Mouse (Mus musculus) neural tube, embryonic 11.5 days (tissue): Measurements from ENCODE around the gene Fstl4. TPM values are rescaled to one million over a fixed set of nuclear protein-coding genes. Genes with fewer than 3 reads are reported as not detected.

Source experiments
- ATAC-seq: fragments of 200-750 bp; cut with Nextera tagmentation; 2 replicates; pipeline ENCODE4 v1.8.0; 2017; ENCODE audit warnings: moderate number of reproducible peaks, mild to moderate bottlenecking, moderate TSS enrichment, moderate library complexity; ENCODE audit not compliant: insufficient read depth, low FRiP score, low TSS enrichment
- DNase-seq: peaks from one replicate; pipeline ENCODE4 v3.0.0-alpha.2; 2015; ENCODE audit warnings: low spot score
- H3K27ac ChIP-seq: fragments of 300-500 bp; sonication (generic); 2 replicates; pipeline ENCODE4 v1.5.1; 2014; ENCODE audit warnings: low read depth, mild to moderate bottlenecking, low read length
- H3K27me3 ChIP-seq: fragments of 300-500 bp; sonication (generic); 2 replicates; pipeline ENCODE4 v1.6.1; 2014; ENCODE audit warnings: mild to moderate bottlenecking, low read length, mixed read lengths; ENCODE audit not compliant: control insufficient read depth, insufficient read depth
- H3K36me3 ChIP-seq: fragments of 300-500 bp; sonication (generic); 2 replicates; pipeline ENCODE4 v1.6.1; 2014; ENCODE audit warnings: mild to moderate bottlenecking, low read length, moderate library complexity, mixed read lengths; ENCODE audit not compliant: control insufficient read depth, insufficient read depth
- H3K4me1 ChIP-seq: fragments of 300-500 bp; sonication (generic); 2 replicates; pipeline ENCODE4 v1.6.1; 2014; ENCODE audit warnings: low read length, mixed read lengths; ENCODE audit not compliant: control insufficient read depth, insufficient read depth
- H3K4me2 ChIP-seq: fragments of 300-500 bp; sonication (generic); 2 replicates; pipeline ENCODE4 v1.6.1; 2014; ENCODE audit warnings: low read depth, mild to moderate bottlenecking, moderate library complexity
- H3K4me3 ChIP-seq: fragments of 300-500 bp; sonication (generic); 2 replicates; pipeline ENCODE4 v1.5.1; 2014; ENCODE audit warnings: low read depth, low read length
- H3K9ac ChIP-seq: fragments of 300-500 bp; sonication (generic); 2 replicates; pipeline ENCODE4 v1.6.1; 2014; ENCODE audit warnings: mild to moderate bottlenecking, low read length
- H3K9me3 ChIP-seq: fragments of 300-500 bp; sonication (generic); 2 replicates; pipeline ENCODE4 v1.6.1; 2016; ENCODE audit warnings: low read length; ENCODE audit not compliant: control insufficient read depth
- WGBS: fragments of 180-500 bp; shearing (Covaris S2); extraction: QIAGEN DNeasy Blood & Tissue Kit; methylation state at CpG from one replicate; pipeline ENCODE4 v1.1.7; 2014; 5-methylcytosine and 5-hydroxymethylcytosine counted together
- polyA plus RNA-seq: library from polyadenylated mRNA; unstranded; fragments of >200 nt; fragmentation: Nextera tagmentation; extraction: Ambion mirVana; gene quantifications from 2 replicates; pipeline ENCODE4 v1.2.1, GENCODE M21; 2014

Fstl4 gene
- polyA plus RNA-seq, 1 experiment from 2014 or later, result 3.5 TPM

DNA sequence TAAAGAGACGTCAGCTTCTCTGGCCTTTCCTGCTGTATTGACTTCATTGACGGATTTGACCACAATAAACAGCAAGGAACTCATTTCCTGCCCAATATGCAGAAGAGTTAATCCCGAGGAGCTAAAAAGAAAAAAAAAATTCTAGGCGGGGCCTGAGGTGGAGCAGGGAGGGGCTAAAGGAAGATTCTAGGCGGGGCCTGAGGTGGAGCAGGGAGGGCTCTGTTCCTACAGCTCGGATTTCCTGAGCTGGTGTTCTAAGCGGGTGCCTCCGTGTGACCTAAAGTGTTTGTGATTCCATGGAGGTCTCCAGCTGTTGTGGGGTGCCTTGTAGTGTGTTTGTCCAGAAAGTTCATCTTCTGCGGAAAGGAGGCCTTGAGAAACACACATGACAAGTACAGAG is 25.2 kb upstream of the Fstl4 start:
- WGBS, result 22% methylated on average over 9 of the region's 9 CpGs
- no peak overlapping the region for H3K4me2 ChIP-seq
- no peak overlapping the region for H3K27ac ChIP-seq
- H3K27me3 ChIP-seq, result no peaks in the 10 kb centered on the region
- H3K4me1 ChIP-seq, result no peaks in the 10 kb centered on the region
- no peak for ATAC-seq
- no peak overlapping the region for H3K4me3 ChIP-seq
- H3K9ac ChIP-seq, result no peak overlapping the region
- no peaks in the 10 kb centered on the region for H3K9me3 ChIP-seq
- no peaks in the 10 kb centered on the region for H3K36me3 ChIP-seq
- no peak for DNase-seq

DNA sequence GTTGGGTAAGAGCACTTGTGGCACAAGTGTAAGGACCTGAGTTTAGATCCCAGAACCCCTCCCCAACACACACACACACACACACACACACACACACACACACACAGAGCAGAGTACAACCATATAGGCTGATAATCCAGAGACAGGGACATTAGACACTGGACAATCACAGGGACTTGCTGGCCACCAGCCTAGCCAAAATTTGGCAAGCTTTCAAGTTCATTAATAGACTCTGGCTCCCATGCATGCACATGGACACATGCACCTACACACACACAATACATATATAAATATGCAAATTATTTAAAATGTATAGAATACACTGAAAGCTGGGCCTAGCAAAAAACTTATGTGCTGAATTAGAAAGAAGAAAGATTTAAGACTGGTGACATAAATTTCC is 24.0 kb upstream of the Fstl4 start:
- no peak for DNase-seq
- Histone ChIP-seq H3K27me3 (no peaks in the 10 kb centered on the region), H3K4me2 (no peak overlapping the region), H3K27ac (no peak overlapping the region), H3K4me1 (no peaks in the 10 kb centered on the region), H3K9ac (no peak overlapping the region), H3K4me3 (no peak overlapping the region), H3K9me3 (no peaks in the 10 kb centered on the region), H3K36me3 (no peaks in the 10 kb centered on the region)
- ATAC-seq, result no peak

DNA sequence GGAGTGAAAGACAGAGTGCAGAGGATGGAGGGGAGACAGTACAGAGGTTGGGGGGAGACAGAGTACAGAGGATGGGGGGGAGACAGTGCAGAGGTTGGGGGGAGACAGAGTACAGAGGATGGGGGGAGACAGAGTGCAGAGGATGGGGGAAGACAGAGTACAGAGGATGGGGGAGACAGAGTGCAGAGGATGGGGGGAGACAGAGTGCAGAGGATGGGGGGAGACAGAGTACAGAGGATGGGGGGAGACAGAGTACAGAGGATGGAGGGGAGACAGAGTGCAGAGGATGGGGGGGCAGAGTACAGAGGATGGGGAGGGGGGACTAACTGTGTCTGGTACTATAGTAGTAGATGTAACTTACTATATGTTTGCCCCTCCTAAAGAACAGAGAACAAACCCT is 20.5 kb upstream of the Fstl4 start:
- DNase-seq (no peak), ATAC-seq (no peak)
- Histone ChIP-seq H3K27ac (no peak overlapping the region), H3K9ac (no peak overlapping the region), H3K4me3 (no peak overlapping the region), H3K4me1 (no peaks in the 10 kb centered on the region), H3K27me3 (no peaks in the 10 kb centered on the region), H3K4me2 (no peak overlapping the region), H3K36me3 (no peaks in the 10 kb centered on the region), H3K9me3 (no peaks in the 10 kb centered on the region)

DNA sequence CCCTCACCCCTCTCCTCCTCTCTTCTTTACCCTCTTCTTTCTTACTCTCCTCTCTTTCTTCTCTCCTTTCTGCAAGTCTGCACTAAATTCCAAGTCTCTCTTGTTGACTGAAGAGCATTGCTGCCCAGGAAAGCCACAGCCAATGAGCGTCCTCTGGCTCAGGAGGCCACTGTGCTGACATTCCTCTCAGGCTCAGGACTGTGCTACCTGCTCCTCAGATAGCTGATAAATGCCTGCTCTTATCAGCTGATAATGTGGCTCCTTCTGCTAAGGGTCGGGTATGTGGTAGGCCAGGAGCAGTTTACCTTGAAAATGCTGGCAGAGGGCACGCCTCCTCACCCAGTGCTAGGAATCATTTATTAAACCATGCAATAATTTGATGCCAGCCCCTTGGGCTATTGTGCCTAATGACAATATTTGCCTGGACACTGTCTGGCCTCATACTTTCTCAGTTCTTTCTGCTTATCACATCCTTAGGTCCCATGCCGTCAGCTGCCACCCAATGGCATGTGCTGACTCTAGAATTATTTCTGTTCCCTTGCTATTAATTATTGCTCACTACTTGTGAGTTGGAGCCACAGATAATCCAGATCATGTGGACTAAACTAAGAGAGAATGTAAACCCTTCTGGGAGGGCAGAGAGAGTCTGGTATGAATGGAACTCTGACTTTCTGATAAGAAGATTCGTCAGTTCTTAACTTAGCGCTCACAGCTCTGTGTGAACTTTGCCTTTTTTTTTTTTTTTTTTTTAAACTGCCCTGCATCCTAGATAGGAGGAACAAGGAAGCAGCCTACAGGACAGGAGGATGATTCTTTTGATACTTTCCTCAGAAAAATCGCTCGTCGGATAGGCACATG is 19.6 kb upstream of the Fstl4 start:
- Histone ChIP-seq H3K4me1 (no peaks in the 10 kb centered on the region), H3K4me2 (no peak overlapping the region), H3K4me3 (no peak overlapping the region), H3K27me3 (no peaks in the 10 kb centered on the region), H3K9ac (no peak overlapping the region), H3K9me3 (no peaks in the 10 kb centered on the region), H3K27ac (no peak overlapping the region), H3K36me3 (no peaks in the 10 kb centered on the region)
- ATAC-seq (no peak), DNase-seq (no peak)
- 71% methylated on average over 9 of the region's 9 CpGs for WGBS

DNA sequence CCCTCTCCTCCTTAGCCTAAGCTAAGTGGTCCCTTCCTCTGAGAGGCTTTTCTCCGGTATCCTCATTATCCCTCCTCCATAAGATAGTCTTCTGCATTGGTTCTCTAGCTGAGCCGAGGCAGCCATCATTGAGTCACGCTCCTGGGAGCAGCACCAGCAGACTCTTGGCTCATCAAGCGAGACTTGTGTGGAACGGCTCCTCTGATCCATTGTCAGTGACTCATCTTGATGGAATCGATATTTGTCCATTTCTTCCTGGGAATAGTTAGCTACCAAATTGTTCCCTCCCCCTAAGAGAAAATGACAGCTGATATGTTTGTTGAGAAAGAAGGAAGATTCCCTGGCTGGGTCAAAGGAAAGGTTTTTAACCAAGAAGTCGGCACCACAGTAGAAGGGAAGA is 17.2 kb upstream of the Fstl4 start:
- H3K9ac ChIP-seq, result no peak overlapping the region
- H3K9me3 ChIP-seq, result no peaks in the 10 kb centered on the region
- H3K27ac ChIP-seq, result no peak overlapping the region
- 85% methylated on average over 7 of the region's 7 CpGs for WGBS
- DNase-seq (no peak), ATAC-seq (no peak)
- no peaks in the 10 kb centered on the region for H3K36me3 ChIP-seq
- H3K4me2 ChIP-seq, result no peak overlapping the region
- no peaks in the 10 kb centered on the region for H3K27me3 ChIP-seq
- H3K4me3 ChIP-seq, result no peak overlapping the region
- no peaks in the 10 kb centered on the region for H3K4me1 ChIP-seq

DNA sequence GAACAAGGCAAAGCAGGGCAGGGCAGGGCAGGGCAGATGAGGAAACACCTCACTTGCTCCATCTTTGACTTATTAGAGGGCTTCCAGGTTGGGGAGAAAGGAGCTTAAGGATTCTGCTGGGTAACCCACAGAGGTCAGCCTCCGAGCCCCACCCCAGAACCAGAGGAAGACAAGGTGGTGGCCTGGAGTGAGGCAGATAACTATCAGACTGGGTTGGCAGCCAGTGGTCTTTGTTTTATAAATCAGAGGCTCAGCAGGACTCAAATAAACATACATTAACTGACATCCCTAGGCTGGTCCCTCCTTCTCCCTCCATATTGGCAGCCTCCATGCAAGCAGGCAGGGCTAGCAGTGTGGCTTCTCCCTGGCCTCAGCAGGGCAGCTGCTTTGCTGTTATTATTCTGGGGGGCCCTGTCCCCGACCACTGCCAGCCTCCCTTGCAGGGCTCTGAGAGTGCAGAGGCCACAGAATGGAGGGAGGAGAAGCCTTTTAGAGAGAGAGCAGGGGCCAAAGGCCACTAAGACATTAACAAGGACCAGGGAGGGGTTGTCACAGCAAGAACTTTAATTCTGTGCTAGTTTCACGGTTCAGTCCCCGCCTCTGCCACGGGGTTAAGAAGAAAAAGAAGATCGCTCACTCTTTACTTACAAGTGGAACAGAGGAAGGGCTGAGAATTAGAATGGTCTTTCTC is 16.5 kb upstream of the Fstl4 start:
- no peaks in the 10 kb centered on the region for H3K4me1 ChIP-seq
- no peak overlapping the region for H3K4me3 ChIP-seq
- DNase-seq, result peak; percentile 21
- H3K4me2 ChIP-seq, result no peak overlapping the region
- H3K36me3 ChIP-seq, result no peaks in the 10 kb centered on the region
- WGBS, result 14% methylated on average over 6 of the region's 6 CpGs
- ATAC-seq, result no peak
- no peaks in the 10 kb centered on the region for H3K9me3 ChIP-seq
- no peak overlapping the region for H3K9ac ChIP-seq
- no peak overlapping the region for H3K27ac ChIP-seq
- no peaks in the 10 kb centered on the region for H3K27me3 ChIP-seq

DNA sequence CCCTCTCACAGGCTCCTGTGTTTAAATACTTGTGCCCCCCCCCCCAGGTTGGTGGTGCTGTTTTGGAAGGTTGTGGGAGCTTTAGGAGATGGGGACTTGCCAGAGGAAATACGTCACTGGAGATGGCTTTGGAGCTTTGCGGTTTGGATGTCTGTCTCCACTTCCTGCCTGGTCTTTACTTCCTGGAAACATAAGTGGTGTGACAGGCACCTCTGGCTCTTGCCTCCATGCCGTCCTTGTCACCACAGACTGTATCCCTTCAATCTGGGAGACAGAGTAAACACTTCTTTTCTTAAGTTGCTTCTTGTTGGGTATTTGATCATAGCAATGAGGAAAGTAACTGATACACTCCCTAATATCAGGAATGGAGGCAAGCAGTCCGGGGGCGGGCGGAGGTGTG is 14.4 kb upstream of the Fstl4 start:
- H3K4me2 ChIP-seq, result no peak overlapping the region
- H3K4me1 ChIP-seq, result no peaks in the 10 kb centered on the region
- WGBS, result 92% methylated on average over 6 of the region's 6 CpGs
- H3K27ac ChIP-seq, result no peak overlapping the region
- H3K36me3 ChIP-seq, result no peaks in the 10 kb centered on the region
- ATAC-seq (no peak), DNase-seq (no peak)
- no peaks in the 10 kb centered on the region for H3K9me3 ChIP-seq
- no peaks in the 10 kb centered on the region for H3K27me3 ChIP-seq
- H3K4me3 ChIP-seq, result no peak overlapping the region
- no peak overlapping the region for H3K9ac ChIP-seq

DNA sequence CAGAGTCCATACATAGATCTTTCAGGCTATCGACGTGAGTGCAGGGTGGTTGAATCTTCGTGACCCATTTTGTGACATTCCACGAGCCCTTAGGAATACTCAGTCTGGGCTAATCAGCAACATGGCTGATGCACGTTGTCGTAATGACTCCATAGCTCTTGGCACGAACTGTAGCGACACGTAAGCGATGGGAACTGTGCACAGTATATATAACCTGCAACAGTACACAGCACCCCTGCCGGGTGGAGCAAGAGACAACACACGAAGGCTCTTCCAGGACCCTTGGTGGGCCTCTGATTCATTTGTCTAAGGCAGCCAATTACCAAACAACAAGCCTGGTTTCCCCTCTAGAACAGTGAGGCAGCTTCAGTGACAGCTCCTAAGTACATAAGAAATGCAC is 11.9 kb upstream of the Fstl4 start:
- no peak for DNase-seq
- H3K4me2 ChIP-seq, result no peak overlapping the region
- ATAC-seq, result no peak
- H3K36me3 ChIP-seq, result no peaks in the 10 kb centered on the region
- H3K27ac ChIP-seq, result no peak overlapping the region
- no peaks in the 10 kb centered on the region for H3K27me3 ChIP-seq
- no peak overlapping the region for H3K4me3 ChIP-seq
- no peak overlapping the region for H3K9ac ChIP-seq
- H3K4me1 ChIP-seq, result no peaks in the 10 kb centered on the region
- H3K9me3 ChIP-seq, result no peaks in the 10 kb centered on the region
- 88% methylated on average over 12 of the region's 12 CpGs for WGBS

DNA sequence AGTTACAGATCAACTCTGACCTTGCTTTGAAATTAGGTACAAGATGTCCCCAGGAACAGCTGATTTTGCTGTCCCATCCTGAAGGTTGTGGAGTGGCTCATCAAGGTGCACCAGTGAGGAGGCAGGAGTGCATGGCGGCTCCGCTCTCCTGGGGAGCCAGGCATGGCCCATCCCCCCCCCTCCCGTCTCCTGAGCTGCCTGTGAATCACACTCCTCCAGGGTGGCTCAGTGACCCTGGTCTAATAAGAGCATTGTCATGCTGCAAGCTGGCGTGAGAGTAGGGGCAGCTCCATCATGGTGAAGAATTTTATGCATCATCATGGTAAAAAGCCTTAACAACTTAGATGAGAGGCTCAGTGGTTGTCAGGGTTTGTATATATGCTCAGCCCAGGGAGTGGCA is 11.2 kb upstream of the Fstl4 start:
- no peak overlapping the region for H3K4me2 ChIP-seq
- 41% methylated on average over 4 of the region's 4 CpGs for WGBS
- no peaks in the 10 kb centered on the region for H3K4me1 ChIP-seq
- H3K27ac ChIP-seq, result no peak overlapping the region
- no peak for ATAC-seq
- H3K36me3 ChIP-seq, result no peaks in the 10 kb centered on the region
- H3K4me3 ChIP-seq, result no peak overlapping the region
- H3K27me3 ChIP-seq, result no peaks in the 10 kb centered on the region
- DNase-seq, result no peak
- no peaks in the 10 kb centered on the region for H3K9me3 ChIP-seq
- H3K9ac ChIP-seq, result no peak overlapping the region
